Mouse (Mus musculus): ENCODE results near the gene Vmn1r115. TPM values are rescaled to one million over a fixed set of nuclear protein-coding genes. Genes with fewer than 3 reads are reported as not detected.
"Not testable (repeated sequence)": the region's sequence is repeated elsewhere in the genome, so short reads cannot be mapped to it uniquely, and the experiment has no call there.

The Vmn1r115 gene
- polyA plus RNA-seq (2012; rRNA removed), result not detected in 2 replicates

DNA sequence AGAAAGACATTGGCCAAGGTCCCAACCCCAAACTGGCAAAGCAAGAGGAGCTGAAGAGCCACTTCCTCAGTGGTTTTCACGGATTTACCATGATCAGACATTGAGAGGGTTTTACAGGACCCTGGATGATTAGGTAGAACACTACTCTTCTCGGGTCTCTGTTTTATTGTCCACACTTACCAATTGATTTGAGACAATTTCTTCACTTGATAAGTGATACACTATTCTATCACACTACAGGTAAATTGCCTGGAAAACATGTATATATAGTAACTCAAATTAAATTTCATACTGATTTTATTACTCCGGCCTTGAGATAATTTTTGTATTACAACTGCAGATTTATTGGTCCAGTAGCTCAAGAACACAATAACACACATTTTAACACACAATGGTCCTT is at the start of gene Vmn1r115:
Gene Vmn1r115 (minus strand): TSS at position 101 of the 400 bp plus-strand sequence.
- H3K4me1 ChIP-seq (replicated peaks; ENCODE audit: control insufficient read depth, insufficient read depth, low read length); H3K4me3 ChIP-seq (ENCODE audit: control insufficient read depth, insufficient read depth, low read length); H3K27ac ChIP-seq (ENCODE audit: control insufficient read depth, insufficient read depth, low read length); H3K36me3 ChIP-seq (ENCODE audit: control insufficient read depth, insufficient read depth, low read length); H3K27me3 ChIP-seq (ENCODE audit: control insufficient read depth, insufficient read depth, low read length); DNase-seq: not testable (repeated sequence)
- 100% methylated on average over 1 of the region's 3 CpGs for WGBS

- not testable (repeated sequence) for DNase-seq; H3K4me3 ChIP-seq (ENCODE audit: control insufficient read depth, insufficient read depth, low read length); H3K4me1 ChIP-seq (replicated peaks; ENCODE audit: control insufficient read depth, insufficient read depth, low read length); H3K27me3 ChIP-seq (ENCODE audit: control insufficient read depth, insufficient read depth, low read length); H3K36me3 ChIP-seq (ENCODE audit: control insufficient read depth, insufficient read depth, low read length); H3K27ac ChIP-seq (ENCODE audit: control insufficient read depth, insufficient read depth, low read length)
- WGBS, result no CpG with 5 or more reads among the region's 2 CpGs
Observed at GRCm38 (mm10) chr7:20884021-20884420, 39.2 kb upstream of the Vmn1r115 start, which contains the start of gene Vmn1r117. TSS of gene Vmn1r117 (minus strand) at chr7:20884121.

- 53% methylated on average over 3 of the region's 3 CpGs for WGBS
- not testable (repeated sequence) for H3K36me3 ChIP-seq (ENCODE audit: control insufficient read depth, insufficient read depth, low read length); DNase-seq; H3K27me3 ChIP-seq (ENCODE audit: control insufficient read depth, insufficient read depth, low read length); H3K27ac ChIP-seq (ENCODE audit: control insufficient read depth, insufficient read depth, low read length); H3K4me1 ChIP-seq (replicated peaks; ENCODE audit: control insufficient read depth, insufficient read depth, low read length); H3K4me3 ChIP-seq (ENCODE audit: control insufficient read depth, insufficient read depth, low read length)
Observed at GRCm38 (mm10) chr7:20871956-20872355, 27.2 kb upstream of the Vmn1r115 start, which contains the start of gene Vmn1r116. TSS of gene Vmn1r116 (plus strand) at chr7:20872256.

DNA sequence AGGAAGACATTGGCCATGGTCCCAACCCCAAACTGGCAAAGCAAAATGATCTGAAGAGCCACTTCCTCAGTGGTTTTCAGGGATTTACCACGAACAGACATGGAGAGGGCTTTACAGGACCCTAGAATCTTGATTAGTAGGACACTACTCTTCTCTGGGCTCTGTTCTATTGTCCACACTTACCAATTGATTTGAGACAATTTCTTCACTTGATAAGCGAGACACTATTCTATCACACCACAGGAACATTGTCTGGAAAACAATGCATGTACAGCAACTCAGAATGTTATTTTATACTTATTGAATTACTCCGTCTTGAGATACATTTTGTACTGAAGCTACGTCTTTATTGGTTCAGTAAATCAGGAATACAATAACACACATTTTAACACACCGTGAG is 32.7 kb downstream of the Vmn1r115 start, which contains the start of gene Vmn1r114:
Gene Vmn1r114 (minus strand): TSS at position 101 of the 400 bp plus-strand sequence.
- not testable (repeated sequence) for H3K4me3 ChIP-seq (ENCODE audit: control insufficient read depth, insufficient read depth, low read length); H3K36me3 ChIP-seq (ENCODE audit: control insufficient read depth, insufficient read depth, low read length); H3K27me3 ChIP-seq (ENCODE audit: control insufficient read depth, insufficient read depth, low read length); H3K4me1 ChIP-seq (replicated peaks; ENCODE audit: control insufficient read depth, insufficient read depth, low read length); H3K27ac ChIP-seq (ENCODE audit: control insufficient read depth, insufficient read depth, low read length); DNase-seq
- WGBS, result no CpG with 5 or more reads among the region's 5 CpGs

Other genes starting within 250 kb of the Vmn1r115 start
- not detected in 2 replicates for gene Gm4513, start 246.0 kb downstream of the Vmn1r115 start, polyA plus RNA-seq (2012; rRNA removed)
- not detected in 2 replicates for gene Vmn1r107, start 176.1 kb downstream of the Vmn1r115 start, polyA plus RNA-seq (2012; rRNA removed)
- not detected in 2 replicates for gene Vmn1r111, start 141.8 kb downstream of the Vmn1r115 start, polyA plus RNA-seq (2012; rRNA removed)
- gene Gm10668, start 114.4 kb downstream of the Vmn1r115 start, polyA plus RNA-seq (2012; rRNA removed), result not detected in 2 replicates
- gene Vmn1r112, start 73.8 kb downstream of the Vmn1r115 start, polyA plus RNA-seq (2012; rRNA removed), result not detected in 2 replicates
- not detected in 2 replicates for gene Vmn1r113, start 57.7 kb downstream of the Vmn1r115 start, polyA plus RNA-seq (2012; rRNA removed)
- not detected in 2 replicates for gene Vmn1r114, start 32.8 kb downstream of the Vmn1r115 start, polyA plus RNA-seq (2012; rRNA removed)
- gene Vmn1r116, start 27.3 kb upstream of the Vmn1r115 start, polyA plus RNA-seq (2012; rRNA removed), result not detected in 2 replicates
- not detected in 2 replicates for gene Vmn1r117, start 39.1 kb upstream of the Vmn1r115 start, polyA plus RNA-seq (2012; rRNA removed)
- gene Vmn1r118, start 67.4 kb upstream of the Vmn1r115 start, polyA plus RNA-seq (2012; rRNA removed), result not detected in 2 replicates
- gene Vmn1r119, start 167.5 kb upstream of the Vmn1r115 start, polyA plus RNA-seq (2012; rRNA removed), result not detected in 2 replicates
- gene Vmn1r120, start 208.8 kb upstream of the Vmn1r115 start, polyA plus RNA-seq (2012; rRNA removed), result not detected in 2 replicates